Mouse (Mus musculus) spleen, adult 2 months (tissue): Measurements from ENCODE around the gene Iqgap3. TPM values are rescaled to one million over a fixed set of nuclear protein-coding genes. Genes with fewer than 3 reads are reported as not detected.

Experiments
- DNase-seq, 2 experiments: peaks; one replicate each; pipeline versions ENCODE4 v3.0.0 to v3.0.0-alpha.2; 2012 to 2021; ENCODE audit warnings: low spot score in 2 of 2, low read depth in 1 of 2
- H3K27ac ChIP-seq: fragments of 200-500 bp; 2 replicates; pipeline ENCODE4 v1.5.1; 2012; ENCODE audit warnings: low read length, inconsistent platforms; ENCODE audit not compliant: insufficient read depth
- H3K27me3 ChIP-seq: fragments of 200-500 bp; 2 replicates; pipeline ENCODE4 v1.6.1; 2012; ENCODE audit warnings: mild to moderate bottlenecking, moderate library complexity, low read length, inconsistent platforms; ENCODE audit not compliant: control insufficient read depth, insufficient read depth
- H3K36me3 ChIP-seq: fragments of 200-500 bp; 2 replicates; pipeline ENCODE4 v1.6.1; 2012; ENCODE audit warnings: mild to moderate bottlenecking, low read length, inconsistent platforms; ENCODE audit not compliant: control insufficient read depth, insufficient read depth
- H3K4me1 ChIP-seq: fragments of 200-500 bp; 2 replicates; pipeline ENCODE4 v1.6.1; 2011; ENCODE audit warnings: inconsistent platforms; ENCODE audit not compliant: control insufficient read depth, insufficient read depth, insufficient read length
- H3K4me3 ChIP-seq: fragments of 200-500 bp; 2 replicates; pipeline ENCODE4 v1.5.1; 2011; ENCODE audit warnings: mild to moderate bottlenecking, inconsistent platforms; ENCODE audit not compliant: insufficient read depth, insufficient read length; ENCODE audit errors: extremely low read depth
- CTCF ChIP-seq: fragments of 200-500 bp; IDR thresholded peaks from 2 replicates; pipeline ENCODE4 v1.5.1; 2011; ENCODE audit warnings: mild to moderate bottlenecking, inconsistent platforms; ENCODE audit not compliant: insufficient read depth, insufficient read length, insufficient replicate concordance; ENCODE audit errors: extremely low read depth
- POLR2A ChIP-seq: fragments of 200-500 bp; IDR thresholded peaks from 2 replicates; pipeline ENCODE4 v1.6.1; 2011; ENCODE audit warnings: low read depth, low read length, inconsistent platforms
- WGBS: fragments of 180-500 bp; shearing (Covaris S2); methylation state at CpG from one replicate; pipeline ENCODE4 v1.1.7; 2018; 5-methylcytosine and 5-hydroxymethylcytosine counted together
- polyA plus RNA-seq: library from polyadenylated mRNA; depleted of rRNA; stranded (reverse); fragments of >200 nt; gene quantifications from 2 replicates; pipeline ENCODE4 v1.2.3, GENCODE M21; 2012

Iqgap3 gene
- polyA plus RNA-seq, 1 experiment: 4.3 TPM

DNA sequence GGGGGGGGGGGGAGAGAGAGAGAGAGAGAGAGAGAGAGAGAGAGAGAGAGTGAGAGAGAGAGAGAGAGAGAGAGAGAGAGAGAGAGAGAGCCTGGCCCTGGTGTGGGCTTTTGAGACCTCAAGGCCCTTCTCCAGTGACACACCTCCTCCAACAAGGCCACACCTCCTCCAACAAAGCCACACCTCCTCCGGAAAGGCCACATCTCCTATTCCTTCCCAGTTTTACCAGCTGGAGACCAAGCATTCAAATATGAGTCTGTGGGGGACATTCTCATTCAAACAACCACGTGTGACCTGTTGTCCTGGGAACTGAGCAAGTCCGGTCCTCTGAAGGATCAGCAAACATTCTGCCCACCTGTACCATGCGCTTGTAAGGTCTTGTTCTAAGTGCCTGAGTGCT lies 47.2 kb downstream of the Iqgap3 start:
- Histone ChIP-seq H3K36me3 (no peaks in the 10 kb centered on the region), H3K27me3 (no peaks in the 10 kb centered on the region), H3K4me3 (no peak overlapping the region), H3K27ac (no peak overlapping the region), H3K4me1 (peaks cover 6% of the 10 kb centered on the region; the same call in 1 of the 2 replicates)
- DNase-seq: no peak
- no peak for TF ChIP-seq POLR2A
- no peak for TF ChIP-seq CTCF
- WGBS: 85% methylated on average over 4 of the region's 4 CpGs

DNA sequence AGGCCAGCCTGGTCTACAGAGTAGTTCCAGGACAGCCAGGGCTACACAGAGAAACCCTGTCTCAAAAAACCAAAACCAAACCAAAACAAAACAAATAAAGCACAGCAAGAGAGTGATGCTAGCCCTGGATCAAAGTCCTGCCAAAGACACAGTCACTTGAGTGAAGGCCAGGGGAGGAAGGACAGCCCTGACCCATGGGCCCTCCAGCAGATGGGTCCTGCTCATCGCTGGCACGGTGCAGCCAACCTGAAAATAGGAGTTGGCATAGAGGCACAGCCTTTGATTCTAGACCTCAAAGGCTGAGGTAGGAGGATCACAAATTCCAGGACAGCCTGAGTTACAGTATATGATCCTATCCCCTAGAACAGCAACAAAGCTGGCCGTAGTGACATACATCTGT lies 49.3 kb downstream of the Iqgap3 start:
- TF ChIP-seq CTCF (no peak), POLR2A (no peak)
- WGBS: 90% methylated on average over 3 of the region's 3 CpGs
- Histone ChIP-seq H3K4me3 (no peak overlapping the region), H3K36me3 (no peaks in the 10 kb centered on the region), H3K27me3 (no peaks in the 10 kb centered on the region), H3K27ac (no peak overlapping the region), H3K4me1 (peaks cover 6% of the 10 kb centered on the region; the same call in 1 of the 2 replicates)
- DNase-seq: no peak

DNA sequence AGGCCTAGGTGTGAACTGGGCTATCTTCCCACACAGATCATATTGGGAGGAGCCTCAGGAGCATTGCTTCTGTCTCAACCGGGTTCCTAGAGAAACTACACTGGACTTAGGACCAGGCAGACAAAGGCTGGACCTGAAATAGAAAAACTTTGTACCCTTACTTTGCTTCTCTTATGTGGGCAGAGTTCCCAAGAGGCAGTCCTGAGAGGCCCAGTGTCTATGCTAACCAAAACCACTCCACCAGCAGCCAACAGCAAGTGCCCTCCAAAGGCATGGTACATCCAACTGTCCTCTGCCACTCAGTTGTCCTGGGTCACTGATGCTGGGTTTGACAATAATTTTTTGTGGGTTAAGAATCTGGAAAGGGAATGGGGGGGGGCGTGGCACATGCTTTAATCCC lies 50.7 kb downstream of the Iqgap3 start:
- 80% methylated on average over 2 of the region's 2 CpGs for WGBS
- Histone ChIP-seq H3K4me1 (peaks cover 6% of the 10 kb centered on the region; the same call in 1 of the 2 replicates), H3K4me3 (no peak overlapping the region), H3K27ac (no peak overlapping the region), H3K27me3 (no peaks in the 10 kb centered on the region), H3K36me3 (no peaks in the 10 kb centered on the region)
- DNase-seq: no peak
- no peak for TF ChIP-seq CTCF
- TF ChIP-seq POLR2A: no peak

DNA sequence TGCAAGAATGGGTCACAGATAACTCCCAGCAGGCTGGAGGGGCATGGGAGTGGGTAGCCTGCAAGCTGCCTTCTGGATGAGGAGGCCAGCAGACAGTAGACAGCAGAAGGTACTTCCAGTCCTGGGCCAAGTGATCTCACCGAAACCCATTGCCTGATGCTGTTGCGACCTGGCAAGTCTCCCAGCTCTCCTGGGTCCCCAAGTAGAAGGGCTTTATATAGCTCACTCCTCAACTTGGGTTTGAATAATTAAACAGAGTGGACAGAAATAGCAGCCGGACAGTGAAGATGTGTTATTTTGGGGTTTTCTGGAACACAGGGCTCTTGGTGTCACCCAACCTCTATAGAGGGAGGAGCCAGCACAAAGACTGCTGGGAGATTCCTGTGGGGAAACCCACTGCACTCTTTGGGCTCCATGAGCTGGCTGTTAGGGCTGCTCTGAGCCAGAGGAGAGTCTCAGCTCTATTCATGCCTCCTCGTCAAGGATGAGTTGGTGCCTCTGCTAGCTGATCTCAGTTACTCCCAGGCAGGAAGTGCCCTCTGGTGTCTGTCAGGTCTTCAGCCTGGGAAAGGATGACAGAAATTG lies 51.5 kb downstream of the Iqgap3 start:
- 68% methylated on average over 4 of the region's 4 CpGs for WGBS
- Histone ChIP-seq H3K4me1 (peaks cover 6% of the 10 kb centered on the region; the same call in 1 of the 2 replicates), H3K27ac (no peak overlapping the region), H3K4me3 (no peak overlapping the region), H3K27me3 (no peaks in the 10 kb centered on the region), H3K36me3 (no peaks in the 10 kb centered on the region)
- TF ChIP-seq CTCF (no peak), POLR2A (no peak)
- no peak for DNase-seq

DNA sequence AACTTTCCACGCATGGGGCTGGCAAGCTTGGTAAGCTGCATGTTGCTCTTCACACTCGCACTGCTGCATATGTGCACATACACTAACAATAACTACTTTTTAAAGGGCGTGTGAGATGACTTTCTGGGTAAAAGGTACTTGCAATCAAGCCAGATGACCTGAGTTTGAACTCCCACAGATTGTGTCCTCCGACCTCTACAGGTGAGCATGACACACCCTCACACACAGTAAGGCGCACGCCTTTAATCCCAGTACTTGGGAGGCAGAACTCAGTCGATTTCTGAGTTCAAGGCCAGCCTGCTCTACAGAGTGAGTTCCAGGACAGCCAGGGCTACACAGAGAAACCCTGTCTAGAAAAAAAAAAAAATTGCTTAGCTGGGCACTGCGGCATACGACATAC lies 54.6 kb downstream of the Iqgap3 start:
- no peaks in the 10 kb centered on the region for H3K36me3 ChIP-seq
- DNase-seq: no peak
- WGBS: 90% methylated on average over 9 of the region's 9 CpGs
- no peak for TF ChIP-seq CTCF
- no peak for TF ChIP-seq POLR2A
- peaks cover 27% of the 10 kb centered on the region; the same call in 1 of the 2 replicates for H3K4me1 ChIP-seq
- H3K27me3 ChIP-seq: no peaks in the 10 kb centered on the region
- no peak overlapping the region for H3K4me3 ChIP-seq
- no peak overlapping the region for H3K27ac ChIP-seq

DNA sequence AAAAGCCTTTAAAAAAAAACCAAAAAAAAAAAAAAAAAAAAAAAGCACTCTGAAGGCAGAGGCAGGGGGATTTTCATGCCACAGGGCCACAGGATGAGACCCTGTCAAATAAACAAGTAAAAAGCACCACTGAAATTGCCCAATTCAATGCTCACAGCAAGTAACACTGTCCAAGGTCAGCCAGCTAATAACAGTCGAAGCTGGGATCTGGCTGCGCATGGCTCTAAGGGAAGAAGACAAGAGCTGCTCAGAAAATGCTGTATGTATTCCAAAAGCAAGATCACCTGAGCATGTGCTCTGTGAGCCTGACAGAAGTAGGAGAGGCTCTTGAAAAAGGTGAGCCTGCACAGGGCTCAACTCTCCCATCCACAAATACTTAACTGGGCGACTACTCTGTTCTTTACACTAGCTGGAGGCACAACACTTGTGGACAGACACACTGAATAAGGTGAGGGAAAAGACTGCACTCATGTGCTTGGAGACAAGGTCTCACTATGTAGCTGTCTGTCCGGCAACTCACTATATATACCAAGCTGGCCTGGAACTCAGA lies 55.2 kb downstream of the Iqgap3 start:
- DNase-seq: no peak
- Histone ChIP-seq H3K4me1 (peaks cover 27% of the 10 kb centered on the region; the same call in 1 of the 2 replicates), H3K4me3 (no peak overlapping the region), H3K36me3 (no peaks in the 10 kb centered on the region), H3K27ac (peak overlapping the region; percentile 56), H3K27me3 (no peaks in the 10 kb centered on the region)
- TF ChIP-seq POLR2A (no peak), CTCF (no peak)
- 88% methylated on average over 4 of the region's 4 CpGs for WGBS

DNA sequence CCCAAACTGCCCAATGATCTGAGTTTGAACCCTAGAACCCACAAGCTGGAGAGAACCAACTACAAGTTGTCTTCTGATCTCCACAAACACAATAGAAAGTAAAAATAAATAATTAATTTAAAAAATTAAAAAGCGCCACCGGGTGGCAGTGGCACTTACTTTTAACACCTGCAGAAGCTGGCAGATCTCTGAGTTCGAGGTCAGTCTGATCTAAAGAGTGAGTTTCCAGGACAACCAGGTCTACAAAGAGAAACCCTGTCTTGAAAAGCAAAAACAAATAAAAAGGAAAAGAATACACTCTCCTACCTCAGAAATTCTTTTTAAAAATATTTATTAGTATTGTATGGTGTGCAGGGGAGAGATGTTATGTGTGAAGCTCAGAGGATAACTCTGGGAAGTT lies 56.0 kb downstream of the Iqgap3 start:
- Histone ChIP-seq H3K4me1 (peaks cover 27% of the 10 kb centered on the region; the same call in 1 of the 2 replicates), H3K27me3 (no peaks in the 10 kb centered on the region), H3K36me3 (no peaks in the 10 kb centered on the region), H3K27ac (peak overlapping the region; percentile 99), H3K4me3 (peak overlapping the region; percentile 63)
- 3% methylated on average over 3 of the region's 3 CpGs for WGBS
- peak in 1 of 2 experiments; percentile 72 for DNase-seq
- TF ChIP-seq POLR2A: no peak
- 0 out of 2 replicates have a peak, but pooled peaks have one; percentile 10 for TF ChIP-seq CTCF
